Mouse (Mus musculus) T-cell, adult 2 months (primary cell): ENCODE data around the gene H1f0.
A peak's percentile ranks its signal among the peaks of the same experiment; 100 is the strongest.

Experiments used
- DNase-seq: peaks from one replicate; pipeline ENCODE4 v3.0.0; 2022; ENCODE audit warnings: low spot score

The H1f0 gene

DNA sequence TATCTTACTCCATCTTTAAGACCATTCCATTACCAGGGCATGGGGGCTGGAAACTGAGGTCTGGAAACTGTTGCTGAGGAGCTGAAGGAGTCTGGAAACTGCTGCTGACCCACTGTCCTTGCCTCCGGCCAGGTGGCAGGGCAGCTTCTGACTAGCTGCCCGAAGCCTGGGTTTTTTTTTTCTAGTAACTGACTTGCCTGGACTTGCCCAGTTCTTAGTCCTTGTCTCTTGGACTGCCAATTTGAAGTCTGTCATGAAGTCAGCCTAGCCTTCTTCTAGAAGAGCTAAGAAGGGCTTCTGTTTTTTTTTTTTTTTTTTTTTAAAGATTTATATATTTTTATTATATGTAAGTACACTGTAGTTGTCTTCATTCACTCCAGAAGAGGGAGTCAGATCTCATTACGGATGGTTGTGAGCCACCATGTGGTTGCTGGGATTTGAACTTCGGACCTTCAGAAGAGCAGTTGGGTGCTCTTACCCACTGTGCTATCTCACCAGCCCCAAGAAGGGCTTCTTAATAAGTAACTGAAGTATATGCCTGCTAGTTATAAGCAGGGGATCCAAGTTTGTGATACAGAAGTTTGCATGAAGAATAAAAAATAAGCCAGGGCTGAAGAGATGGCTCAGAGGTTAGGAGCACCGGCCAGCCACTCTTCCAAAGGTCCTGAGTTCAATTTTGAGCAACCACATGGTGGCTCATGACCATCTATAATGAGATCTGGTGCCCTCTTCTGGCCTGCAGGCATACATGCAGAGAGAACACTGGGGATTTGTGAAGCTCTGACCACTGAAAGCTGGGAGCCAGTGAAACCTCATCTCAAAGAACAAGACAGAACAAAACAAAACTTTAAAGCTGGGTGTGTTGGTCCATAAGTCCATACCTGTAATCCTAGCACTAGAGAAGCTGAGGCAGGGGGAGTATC lies 43.1 kb downstream of the H1f0 start:
- DNase-seq = peak; percentile 42

DNA sequence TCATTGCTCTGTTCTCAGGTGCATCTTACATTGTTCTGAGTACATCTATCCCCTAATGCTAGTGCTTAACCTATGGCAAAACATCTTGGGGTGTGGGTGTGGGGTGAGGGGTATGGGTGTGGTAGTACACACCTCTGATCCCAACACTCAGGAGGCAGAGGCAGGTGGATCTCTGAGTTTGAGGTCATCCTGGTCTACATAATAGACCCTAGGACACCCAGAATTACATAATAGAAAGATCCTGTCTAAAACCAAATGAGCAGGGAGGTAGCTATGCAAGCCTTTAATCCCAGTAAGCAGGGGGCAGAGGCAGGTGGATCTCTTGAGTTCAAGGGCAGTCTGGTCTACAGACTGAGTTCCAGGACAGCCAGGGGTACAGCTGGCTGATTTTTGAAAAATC lies 45.5 kb downstream of the H1f0 start:
- no peak for DNase-seq

DNA sequence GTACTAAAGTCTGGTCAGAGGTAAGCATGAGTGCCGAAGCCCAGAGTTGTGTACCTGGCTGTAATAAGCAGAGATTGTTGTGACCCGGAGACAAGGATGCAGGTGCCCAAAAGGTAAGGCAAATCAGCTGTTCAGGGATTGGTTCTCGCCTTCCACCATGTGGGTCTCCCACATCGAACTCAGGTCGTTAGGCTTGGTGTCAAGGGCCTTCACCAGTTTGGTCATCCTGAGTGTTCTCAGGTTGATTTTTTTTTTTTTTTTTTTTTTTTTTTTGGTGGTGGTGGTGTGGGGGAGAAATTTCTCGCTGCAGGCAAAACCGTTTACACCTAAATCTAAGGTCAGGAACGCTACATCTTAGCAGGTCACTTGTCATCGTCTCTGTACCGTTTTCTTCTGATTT lies 46.2 kb downstream of the H1f0 start:
- no peak for DNase-seq

DNA sequence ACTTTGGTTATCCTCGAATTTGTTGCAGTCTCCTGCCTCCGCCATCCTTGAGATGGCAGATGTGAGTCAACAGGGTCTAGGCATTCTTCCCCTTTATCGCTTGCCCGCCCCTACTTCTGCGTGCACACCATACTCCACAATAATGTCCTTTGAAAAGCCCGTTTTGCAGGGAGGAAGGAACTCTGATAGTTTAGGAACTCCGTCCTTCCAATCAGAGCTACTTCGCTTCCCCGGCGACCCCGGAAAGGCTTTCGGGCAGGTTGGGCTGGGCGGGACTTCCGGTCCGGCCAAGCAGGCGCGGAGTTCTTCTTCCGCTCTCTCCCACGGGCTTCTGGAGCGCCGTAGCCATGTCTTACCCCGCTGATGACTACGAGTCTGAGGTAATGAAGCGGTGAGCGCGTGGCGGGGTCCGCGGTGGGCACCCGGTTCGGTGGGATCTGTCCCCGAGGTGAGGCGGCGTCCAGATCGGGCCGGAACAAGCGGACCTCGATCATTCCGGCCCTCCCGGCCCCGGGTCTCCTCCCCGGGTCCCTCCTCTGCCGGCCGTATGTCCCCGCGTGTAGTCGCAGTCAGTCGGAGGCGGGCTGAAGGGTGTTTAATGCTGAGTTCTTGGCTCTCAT lies 46.8 kb downstream of the H1f0 start, which contains the start of gene Eif3l:
Gene Eif3l, plus strand, starts transcription at position 267 of the 620 bp plus-strand sequence.
- DNase-seq = peak; percentile 83

DNA sequence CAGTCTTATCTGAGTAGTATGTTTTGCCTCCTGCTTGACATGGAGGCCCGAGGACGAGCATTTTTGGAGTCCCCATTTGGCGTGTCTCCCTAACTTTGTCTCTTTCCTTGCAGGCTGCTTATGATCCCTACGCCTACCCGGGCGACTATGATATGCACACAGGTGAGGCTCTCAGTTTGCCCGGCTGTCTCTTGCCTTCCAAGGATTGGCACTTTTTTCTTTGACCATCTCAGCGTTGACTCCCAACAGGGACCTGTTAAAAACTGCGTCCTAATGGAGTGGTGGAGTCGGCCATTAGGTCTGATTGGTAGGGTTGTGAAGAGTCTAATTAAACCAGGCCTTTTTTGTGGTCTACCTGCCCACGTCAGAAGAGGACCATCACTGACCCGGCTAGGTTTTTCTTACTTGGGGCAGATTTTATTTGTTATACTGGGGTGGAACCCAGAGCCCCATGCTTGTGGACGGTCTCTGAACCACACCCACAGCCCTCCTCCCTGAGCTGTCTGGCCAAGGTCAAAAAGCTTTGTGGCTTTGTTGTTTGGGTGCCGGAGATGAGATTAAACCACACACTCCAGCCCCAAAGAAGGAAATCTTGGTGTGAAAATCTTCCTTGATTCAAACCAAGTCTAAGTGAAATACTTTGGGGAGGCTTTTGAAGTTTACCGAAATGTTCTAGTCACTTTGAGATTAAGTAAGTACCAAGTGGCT lies 47.6 kb downstream of the H1f0 start:
- DNase-seq = no peak

DNA sequence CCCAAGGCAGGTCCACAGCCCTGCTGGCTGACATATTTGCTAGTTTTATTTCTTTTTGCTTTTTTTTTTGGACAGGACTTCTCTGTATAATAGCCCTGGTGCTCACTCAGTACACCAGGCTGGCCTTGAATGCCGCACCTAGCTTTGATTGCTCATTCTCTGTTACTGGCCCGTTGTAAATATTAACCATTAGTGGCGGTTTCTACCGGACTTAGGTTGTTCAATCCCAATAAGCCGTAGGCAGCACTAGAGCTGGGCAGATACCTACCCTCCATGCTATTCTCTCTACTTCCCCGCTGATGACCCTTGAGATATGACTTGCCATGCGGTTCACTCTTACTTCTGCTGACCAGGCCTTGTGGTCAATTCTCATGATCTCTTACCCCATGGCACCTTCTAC lies 51.3 kb downstream of the H1f0 start:
- DNase-seq = no peak
